Mouse (Mus musculus): ENCODE measurements around the gene Hmcn2. TPM values are rescaled to one million over a fixed set of nuclear protein-coding genes. Genes with fewer than 3 reads are reported as not detected.

Gene Hmcn2
- polyA plus RNA-seq, 1 experiment = 4.1 TPM

- Histone ChIP-seq H3ac (ENCODE audit: control insufficient read depth, insufficient read length, low read depth) (no peak overlapping the region), H3K79me2 (ENCODE audit: control insufficient read depth, insufficient read depth) (no peaks in the 10 kb centered on the region), H3K36me3 (ENCODE audit: control insufficient read depth, insufficient read depth) (no peaks in the 10 kb centered on the region), H3K79me3 (ENCODE audit: low read depth) (no peaks in the 10 kb centered on the region), H3K4me3 (ENCODE audit: insufficient read depth, poor library complexity, severe bottlenecking) (no peak overlapping the region), H3K27me3 (ENCODE audit: control insufficient read depth, insufficient read depth, insufficient read length) (peaks cover 24% of the 10 kb centered on the region)
- no peak for TF ChIP-seq FOSL1 (IDR thresholded peaks at IDR 0.05; ENCODE audit: insufficient read depth, low read length, poor library complexity, severe bottlenecking)
- no peak for TF ChIP-seq MYOG (IDR thresholded peaks at IDR 0.05; ENCODE audit: control insufficient read depth, extremely low read depth, insufficient read length)
- TF ChIP-seq CEBPB (IDR thresholded peaks at IDR 0.05; ENCODE audit: low read depth) = no peak
- TF ChIP-seq CTCF (IDR thresholded peaks at IDR 0.05; ENCODE audit: control insufficient read depth, insufficient read depth, insufficient read length) = no peak
- TF ChIP-seq USF1 (IDR thresholded peaks at IDR 0.05; ENCODE audit: low read depth) = no peak
- no peak for TF ChIP-seq MAX (IDR thresholded peaks at IDR 0.05)
- TF ChIP-seq MYOD1 (IDR thresholded peaks at IDR 0.05; ENCODE audit: control insufficient read depth, insufficient read length, low read depth) = no peak
Measured at GRCm38 (mm10) chr2:31374415-31374814, 60.2 kb downstream of the Hmcn2 start.

- peaks cover 21% of the 10 kb centered on the region for H3K27me3 ChIP-seq (ENCODE audit: control insufficient read depth, insufficient read depth, insufficient read length)
- H3ac ChIP-seq (ENCODE audit: control insufficient read depth, insufficient read length, low read depth) = no peak overlapping the region
- TF ChIP-seq CEBPB (IDR thresholded peaks at IDR 0.05; ENCODE audit: low read depth) (no peak), FOSL1 (IDR thresholded peaks at IDR 0.05; ENCODE audit: insufficient read depth, low read length, poor library complexity, severe bottlenecking) (no peak), MYOG (IDR thresholded peaks at IDR 0.05; ENCODE audit: control insufficient read depth, extremely low read depth, insufficient read length) (no peak), USF1 (IDR thresholded peaks at IDR 0.05; ENCODE audit: low read depth) (no peak), MAX (IDR thresholded peaks at IDR 0.05) (no peak), CTCF (IDR thresholded peaks at IDR 0.05; ENCODE audit: control insufficient read depth, insufficient read depth, insufficient read length) (no peak), MYOD1 (IDR thresholded peaks at IDR 0.05; ENCODE audit: control insufficient read depth, insufficient read length, low read depth) (no peak)
- no peak overlapping the region for H3K4me3 ChIP-seq (ENCODE audit: insufficient read depth, poor library complexity, severe bottlenecking)
- H3K79me3 ChIP-seq (ENCODE audit: low read depth) = no peaks in the 10 kb centered on the region
- H3K79me2 ChIP-seq (ENCODE audit: control insufficient read depth, insufficient read depth) = no peaks in the 10 kb centered on the region
- H3K36me3 ChIP-seq (ENCODE audit: control insufficient read depth, insufficient read depth) = no peaks in the 10 kb centered on the region
Measured at GRCm38 (mm10) chr2:31376057-31376456, 61.8 kb downstream of the Hmcn2 start.

- Histone ChIP-seq H3K36me3 (ENCODE audit: control insufficient read depth, insufficient read depth) (no peaks in the 10 kb centered on the region), H3ac (ENCODE audit: control insufficient read depth, insufficient read length, low read depth) (no peak overlapping the region), H3K79me3 (ENCODE audit: low read depth) (no peaks in the 10 kb centered on the region), H3K27me3 (ENCODE audit: control insufficient read depth, insufficient read depth, insufficient read length) (peaks cover 15% of the 10 kb centered on the region), H3K79me2 (ENCODE audit: control insufficient read depth, insufficient read depth) (no peaks in the 10 kb centered on the region), H3K4me3 (ENCODE audit: insufficient read depth, poor library complexity, severe bottlenecking) (no peak overlapping the region)
- no peak for TF ChIP-seq CTCF (IDR thresholded peaks at IDR 0.05; ENCODE audit: control insufficient read depth, insufficient read depth, insufficient read length)
- TF ChIP-seq CEBPB (IDR thresholded peaks at IDR 0.05; ENCODE audit: low read depth) = no peak
- no peak for TF ChIP-seq MAX (IDR thresholded peaks at IDR 0.05)
- TF ChIP-seq MYOD1 (IDR thresholded peaks at IDR 0.05; ENCODE audit: control insufficient read depth, insufficient read length, low read depth) = no peak
- no peak for TF ChIP-seq FOSL1 (IDR thresholded peaks at IDR 0.05; ENCODE audit: insufficient read depth, low read length, poor library complexity, severe bottlenecking)
- no peak for TF ChIP-seq MYOG (IDR thresholded peaks at IDR 0.05; ENCODE audit: control insufficient read depth, extremely low read depth, insufficient read length)
- TF ChIP-seq USF1 (IDR thresholded peaks at IDR 0.05; ENCODE audit: low read depth) = no peak
Measured at GRCm38 (mm10) chr2:31377481-31377880, 63.3 kb downstream of the Hmcn2 start.

GRCm38 (mm10) chr2:31381292-31381846 is 67.2 kb downstream of the Hmcn2 start:
- TF ChIP-seq CTCF (IDR thresholded peaks at IDR 0.05; ENCODE audit: control insufficient read depth, insufficient read depth, insufficient read length) = peak; percentile 86
- peak; percentile 34 for TF ChIP-seq MYOD1 (IDR thresholded peaks at IDR 0.05; ENCODE audit: control insufficient read depth, insufficient read length, low read depth)
- no peak for TF ChIP-seq USF1 (IDR thresholded peaks at IDR 0.05; ENCODE audit: low read depth)
- TF ChIP-seq MYOG (IDR thresholded peaks at IDR 0.05; ENCODE audit: control insufficient read depth, extremely low read depth, insufficient read length) = no peak
- H3K27me3 ChIP-seq (ENCODE audit: control insufficient read depth, insufficient read depth, insufficient read length) = peaks cover 42% of the 10 kb centered on the region

GRCm38 (mm10) chr2:31382952-31383351 is 68.7 kb downstream of the Hmcn2 start:
- peaks cover 43% of the 10 kb centered on the region for H3K27me3 ChIP-seq (ENCODE audit: control insufficient read depth, insufficient read depth, insufficient read length)
- H3K79me2 ChIP-seq (ENCODE audit: control insufficient read depth, insufficient read depth) = no peaks in the 10 kb centered on the region
- no peak overlapping the region for H3K4me3 ChIP-seq (ENCODE audit: insufficient read depth, poor library complexity, severe bottlenecking)
- no peaks in the 10 kb centered on the region for H3K79me3 ChIP-seq (ENCODE audit: low read depth)
- TF ChIP-seq MAX (IDR thresholded peaks at IDR 0.05) (no peak), FOSL1 (IDR thresholded peaks at IDR 0.05; ENCODE audit: insufficient read depth, low read length, poor library complexity, severe bottlenecking) (no peak), MYOD1 (IDR thresholded peaks at IDR 0.05; ENCODE audit: control insufficient read depth, insufficient read length, low read depth) (no peak), USF1 (IDR thresholded peaks at IDR 0.05; ENCODE audit: low read depth) (no peak), CEBPB (IDR thresholded peaks at IDR 0.05; ENCODE audit: low read depth) (no peak), CTCF (IDR thresholded peaks at IDR 0.05; ENCODE audit: control insufficient read depth, insufficient read depth, insufficient read length) (peak; percentile 98), MYOG (IDR thresholded peaks at IDR 0.05; ENCODE audit: control insufficient read depth, extremely low read depth, insufficient read length) (no peak)
- H3ac ChIP-seq (ENCODE audit: control insufficient read depth, insufficient read length, low read depth) = no peak overlapping the region
- no peaks in the 10 kb centered on the region for H3K36me3 ChIP-seq (ENCODE audit: control insufficient read depth, insufficient read depth)

More at GRCm38 (mm10) chr2:31381292-31381846, 67.2 kb downstream of the Hmcn2 start:
- H3K79me3 ChIP-seq (ENCODE audit: low read depth) = no peaks in the 10 kb centered on the region
- no peak overlapping the region for H3K4me3 ChIP-seq (ENCODE audit: insufficient read depth, poor library complexity, severe bottlenecking)
- H3K36me3 ChIP-seq (ENCODE audit: control insufficient read depth, insufficient read depth) = no peaks in the 10 kb centered on the region
- H3ac ChIP-seq (ENCODE audit: control insufficient read depth, insufficient read length, low read depth) = no peak overlapping the region
- H3K79me2 ChIP-seq (ENCODE audit: control insufficient read depth, insufficient read depth) = no peaks in the 10 kb centered on the region

- Histone ChIP-seq H3ac (ENCODE audit: control insufficient read depth, insufficient read length, low read depth) (no peak overlapping the region), H3K36me3 (ENCODE audit: control insufficient read depth, insufficient read depth) (no peaks in the 10 kb centered on the region), H3K4me3 (ENCODE audit: insufficient read depth, poor library complexity, severe bottlenecking) (no peak overlapping the region), H3K79me3 (ENCODE audit: low read depth) (no peaks in the 10 kb centered on the region), H3K79me2 (ENCODE audit: control insufficient read depth, insufficient read depth) (no peaks in the 10 kb centered on the region), H3K27me3 (ENCODE audit: control insufficient read depth, insufficient read depth, insufficient read length) (peaks cover 45% of the 10 kb centered on the region)
- no peak for TF ChIP-seq MAX (IDR thresholded peaks at IDR 0.05)
- TF ChIP-seq FOSL1 (IDR thresholded peaks at IDR 0.05; ENCODE audit: insufficient read depth, low read length, poor library complexity, severe bottlenecking) = no peak
Measured at GRCm38 (mm10) chr2:31416968-31417367, 102.8 kb downstream of the Hmcn2 start.

All from C2C12 (cell line).